Mouse (Mus musculus): ENCODE measurements around the gene Surf1. TPM values are rescaled to one million over a fixed set of nuclear protein-coding genes. Genes with fewer than 3 reads are reported as not detected.
"Not testable (repeated sequence)": the region's sequence is repeated elsewhere in the genome, so short reads cannot be mapped to it uniquely, and the experiment has no call there.

Gene Surf1
- total and polyA plus RNA-seq, 3 experiments: 49.7 to 68.0 (median 49.9) TPM

GRCm38 (mm10) chr2:26900731-26901130, 15.6 kb downstream of the Surf1 start:
- WGBS: 20% methylated on average over 1 of the region's 1 CpGs
- no peak for DNase-seq
- H3K9ac ChIP-seq (ENCODE audit: low read depth, low read length): no peak overlapping the region
- no peaks in the 10 kb centered on the region; the same call in 1 of the 2 replicates for H3K36me3 ChIP-seq (ENCODE audit: control insufficient read depth, insufficient read depth, low read length)
- no peaks in the 10 kb centered on the region for H3K79me2 ChIP-seq (replicated peaks; ENCODE audit: control insufficient read depth, insufficient read depth, low read length)
- H3K27me3 ChIP-seq (ENCODE audit: control insufficient read depth, insufficient read depth, low read length): no peaks in the 10 kb centered on the region
- TF ChIP-seq CTCF (IDR thresholded peaks at IDR 0.05) (no peak), EP300 (IDR thresholded peaks at IDR 0.05; ENCODE audit: insufficient read depth, low read depth, low read length) (no peak), POLR2A (IDR thresholded peaks at IDR 0.05; ENCODE audit: insufficient read depth, low read depth, low read length) (no peak)
- no peak overlapping the region for H3K4me3 ChIP-seq
- H3K4me1 ChIP-seq (ENCODE audit: control insufficient read depth, insufficient read depth, low read length): peaks cover 6% of the 10 kb centered on the region
- intact Hi-C loops (cut with DNase I): loop anchor here (10.0 kb wide), 2 partner anchors 256 to 456 kb away; partner anchors contain the start of gene Sec16a
- H3K27ac ChIP-seq: no peak overlapping the region

GRCm38 (mm10) chr2:26895898-26896297, 20.4 kb downstream of the Surf1 start:
- H3K4me1 ChIP-seq (ENCODE audit: control insufficient read depth, insufficient read depth, low read length): no peaks in the 10 kb centered on the region
- no peak overlapping the region for H3K4me3 ChIP-seq
- no peak for TF ChIP-seq EP300 (IDR thresholded peaks at IDR 0.05; ENCODE audit: insufficient read depth, low read depth, low read length)
- no peak for TF ChIP-seq POLR2A (IDR thresholded peaks at IDR 0.05; ENCODE audit: insufficient read depth, low read depth, low read length)
- TF ChIP-seq CTCF (IDR thresholded peaks at IDR 0.05): no peak
- H3K9ac ChIP-seq (ENCODE audit: low read depth, low read length): no peak overlapping the region
- intact Hi-C loops (cut with DNase I): no loop called here
- 86% methylated on average over 4 of the region's 4 CpGs for WGBS
- no peaks in the 10 kb centered on the region for H3K27me3 ChIP-seq (ENCODE audit: control insufficient read depth, insufficient read depth, low read length)
- DNase-seq: no peak
- H3K79me2 ChIP-seq (replicated peaks; ENCODE audit: control insufficient read depth, insufficient read depth, low read length): no peaks in the 10 kb centered on the region
- no peak overlapping the region for H3K27ac ChIP-seq
- H3K36me3 ChIP-seq (ENCODE audit: control insufficient read depth, insufficient read depth, low read length): no peaks in the 10 kb centered on the region; the same call in 1 of the 2 replicates

GRCm38 (mm10) chr2:26886170-26886569, 30.2 kb downstream of the Surf1 start:
- H3K36me3 ChIP-seq (ENCODE audit: control insufficient read depth, insufficient read depth, low read length); intact Hi-C loops (cut with DNase I); H3K79me2 ChIP-seq (replicated peaks; ENCODE audit: control insufficient read depth, insufficient read depth, low read length); DNase-seq; H3K4me3 ChIP-seq; H3K4me1 ChIP-seq (ENCODE audit: control insufficient read depth, insufficient read depth, low read length); H3K9ac ChIP-seq (ENCODE audit: low read depth, low read length); H3K27me3 ChIP-seq (ENCODE audit: control insufficient read depth, insufficient read depth, low read length); H3K27ac ChIP-seq: not testable (repeated sequence)
- WGBS: 78% methylated on average over 4 of the region's 4 CpGs

GRCm38 (mm10) chr2:26885541-26885940, 30.8 kb downstream of the Surf1 start:
- H3K36me3 ChIP-seq (ENCODE audit: control insufficient read depth, insufficient read depth, low read length); DNase-seq; H3K9ac ChIP-seq (ENCODE audit: low read depth, low read length); H3K27ac ChIP-seq; intact Hi-C loops (cut with DNase I); H3K27me3 ChIP-seq (ENCODE audit: control insufficient read depth, insufficient read depth, low read length); H3K4me3 ChIP-seq; H3K4me1 ChIP-seq (ENCODE audit: control insufficient read depth, insufficient read depth, low read length); H3K79me2 ChIP-seq (replicated peaks; ENCODE audit: control insufficient read depth, insufficient read depth, low read length): not testable (repeated sequence)
- WGBS: 96% methylated on average over 2 of the region's 2 CpGs

- intact Hi-C loops (cut with DNase I): no loop called here
- no peak overlapping the region for H3K4me3 ChIP-seq
- no peak overlapping the region for H3K27ac ChIP-seq
- no peaks in the 10 kb centered on the region for H3K79me2 ChIP-seq (replicated peaks; ENCODE audit: control insufficient read depth, insufficient read depth, low read length)
- H3K27me3 ChIP-seq (ENCODE audit: control insufficient read depth, insufficient read depth, low read length): 0 out of 2 replicates have a peak, but pooled peaks cover 2% of the 10 kb centered on the region
- no peak for DNase-seq
- no peak overlapping the region for H3K9ac ChIP-seq (ENCODE audit: low read depth, low read length)
- H3K36me3 ChIP-seq (ENCODE audit: control insufficient read depth, insufficient read depth, low read length): no peaks in the 10 kb centered on the region
- no peak for TF ChIP-seq CTCF (IDR thresholded peaks at IDR 0.05)
- TF ChIP-seq POLR2A (IDR thresholded peaks at IDR 0.05; ENCODE audit: insufficient read depth, low read depth, low read length): no peak
- TF ChIP-seq EP300 (IDR thresholded peaks at IDR 0.05; ENCODE audit: insufficient read depth, low read depth, low read length): no peak
- H3K4me1 ChIP-seq (ENCODE audit: control insufficient read depth, insufficient read depth, low read length): no peaks in the 10 kb centered on the region
Measured at GRCm38 (mm10) chr2:26878571-26878970, 37.8 kb downstream of the Surf1 start.

- Histone ChIP-seq H3K4me1 (ENCODE audit: control insufficient read depth, insufficient read depth, low read length) (no peaks in the 10 kb centered on the region), H3K27ac (no peak overlapping the region), H3K9ac (ENCODE audit: low read depth, low read length) (no peak overlapping the region), H3K79me2 (replicated peaks; ENCODE audit: control insufficient read depth, insufficient read depth, low read length) (no peaks in the 10 kb centered on the region), H3K4me3 (no peak overlapping the region), H3K36me3 (ENCODE audit: control insufficient read depth, insufficient read depth, low read length) (no peaks in the 10 kb centered on the region), H3K27me3 (ENCODE audit: control insufficient read depth, insufficient read depth, low read length) (no peaks in the 10 kb centered on the region)
- intact Hi-C loops (cut with DNase I): no loop called here
- 48% methylated on average over 6 of the region's 6 CpGs for WGBS
- TF ChIP-seq CTCF (IDR thresholded peaks at IDR 0.05) (no peak), EP300 (IDR thresholded peaks at IDR 0.05; ENCODE audit: insufficient read depth, low read depth, low read length) (no peak), POLR2A (IDR thresholded peaks at IDR 0.05; ENCODE audit: insufficient read depth, low read depth, low read length) (no peak)
- no peak for DNase-seq
Measured at GRCm38 (mm10) chr2:26870666-26871065, 45.7 kb downstream of the Surf1 start.

Data from heart, adult 2 months (tissue).